Mouse (Mus musculus): ENCODE measurements around the gene Cadm1. TPM values are rescaled to one million over a fixed set of nuclear protein-coding genes. Genes with fewer than 3 reads are reported as not detected.

The Cadm1 gene
- total and polyA plus RNA-seq, 3 experiments = 0.14 to 0.31 TPM; not detected in 1

DNA sequence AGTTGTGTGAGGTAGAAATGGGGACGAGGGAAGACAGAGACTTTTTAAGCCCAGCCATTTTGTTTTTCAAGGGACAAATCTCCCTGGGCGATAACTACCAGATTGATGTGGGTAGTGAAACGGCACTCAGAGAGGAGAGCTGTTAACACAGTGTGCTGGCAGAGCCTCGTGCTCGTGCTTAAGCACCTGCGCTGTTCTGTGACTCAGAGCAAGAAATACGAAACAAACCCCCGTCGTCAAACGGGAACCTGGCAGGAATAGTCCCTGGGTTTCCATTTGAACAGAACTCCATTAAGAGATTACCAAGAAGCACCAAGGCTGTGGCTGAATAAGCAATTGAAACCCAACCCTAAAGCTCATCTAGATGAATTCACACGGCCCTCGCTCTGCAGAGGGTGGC lies 225.1 kb downstream of the Cadm1 start:
- no peaks in the 10 kb centered on the region for H3K27me3 ChIP-seq (ENCODE audit: control insufficient read depth in 1 of 2, insufficient read depth in 2 of 2, low read length in 2 of 2)
- H3K9me3 ChIP-seq (replicated peaks; ENCODE audit: insufficient read depth, low read length) = no peaks in the 10 kb centered on the region
- H3K79me2 ChIP-seq (ENCODE audit: control insufficient read depth, insufficient read depth, low read length, poor library complexity) = no peaks in the 10 kb centered on the region
- no peaks in the 10 kb centered on the region for H3K36me3 ChIP-seq (ENCODE audit: control insufficient read depth in 1 of 2, insufficient read depth in 2 of 2, low read length in 2 of 2)
- no peak overlapping the region for H3K27ac ChIP-seq (ENCODE audit: control insufficient read depth, low read depth, low read length)
- H3K4me3 ChIP-seq (ENCODE audit: control insufficient read depth in 1 of 2, insufficient read depth in 1 of 2, low read depth in 2 of 2, low read length in 2 of 2) = no peak overlapping the region
- no peaks in the 10 kb centered on the region for H3K4me1 ChIP-seq (ENCODE audit: control insufficient read depth in 1 of 2, insufficient read depth in 2 of 2, low read length in 2 of 2)
- TF ChIP-seq MYC (IDR thresholded peaks at IDR 0.05; ENCODE audit: low read depth, low read length) (no peak), RCOR1 (IDR thresholded peaks at IDR 0.05; ENCODE audit: low read depth, low read length) (no peak), CTCF (IDR thresholded peaks at IDR 0.05 in 2 of 3, conservative IDR thresholded peaks at IDR 0.05 in 1 of 3; ENCODE audit: control insufficient read depth in 1 of 3, insufficient read depth in 1 of 3, low read depth in 2 of 3, low read length in 3 of 3, poor library complexity in 1 of 3, severe bottlenecking in 1 of 3) (no peak), USF2 (IDR thresholded peaks at IDR 0.05; ENCODE audit: borderline replicate concordance in 1 of 2, insufficient read depth in 1 of 2, low read depth in 1 of 2, low read length in 2 of 2) (no peak), NELFE (IDR thresholded peaks at IDR 0.05; ENCODE audit: low read depth, low read length) (no peak), SIN3A (IDR thresholded peaks at IDR 0.05; ENCODE audit: low read length) (no peak)
- no peak for DNase-seq (ENCODE audit: low read depth, low spot score)
- no peak overlapping the region for H3K9ac ChIP-seq (ENCODE audit: control insufficient read depth, low read depth, low read length, poor library complexity, severe bottlenecking)

DNA sequence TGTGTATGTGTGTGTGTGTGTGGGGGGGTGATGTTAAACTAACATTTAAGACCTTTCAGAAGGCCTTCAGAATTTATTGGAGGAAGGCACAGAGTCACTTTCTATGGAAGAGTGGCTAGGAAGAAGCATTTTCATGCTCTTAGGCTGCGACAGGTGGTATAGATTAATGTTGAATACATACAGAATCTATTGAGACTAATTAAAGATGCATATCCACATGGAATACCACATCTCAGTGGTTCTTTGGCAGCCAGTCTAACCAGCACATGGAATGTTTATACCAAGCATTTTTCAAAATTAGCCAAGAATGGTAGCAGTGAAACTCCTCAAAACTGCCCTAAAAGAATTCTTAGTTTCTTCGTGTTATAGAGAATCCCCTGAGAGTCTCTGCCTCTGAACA lies 227.8 kb downstream of the Cadm1 start:
- Histone ChIP-seq H3K27me3 (ENCODE audit: control insufficient read depth in 1 of 2, insufficient read depth in 2 of 2, low read length in 2 of 2) (no peaks in the 10 kb centered on the region), H3K27ac (ENCODE audit: control insufficient read depth, low read depth, low read length) (no peak overlapping the region), H3K36me3 (ENCODE audit: control insufficient read depth in 1 of 2, insufficient read depth in 2 of 2, low read length in 2 of 2) (no peaks in the 10 kb centered on the region), H3K9ac (ENCODE audit: control insufficient read depth, low read depth, low read length, poor library complexity, severe bottlenecking) (no peak overlapping the region), H3K79me2 (ENCODE audit: control insufficient read depth, insufficient read depth, low read length, poor library complexity) (no peaks in the 10 kb centered on the region), H3K9me3 (replicated peaks; ENCODE audit: insufficient read depth, low read length) (no peaks in the 10 kb centered on the region), H3K4me1 (ENCODE audit: control insufficient read depth in 1 of 2, insufficient read depth in 2 of 2, low read length in 2 of 2) (no peaks in the 10 kb centered on the region), H3K4me3 (ENCODE audit: control insufficient read depth in 1 of 2, insufficient read depth in 1 of 2, low read depth in 2 of 2, low read length in 2 of 2) (no peak overlapping the region)
- no peak for DNase-seq (ENCODE audit: low read depth, low spot score)
- TF ChIP-seq GATA1 (IDR thresholded peaks at IDR 0.05; ENCODE audit: low read depth, low read length) (no peak), MAX (IDR thresholded peaks at IDR 0.05; ENCODE audit: low read length) (no peak), JUND (IDR thresholded peaks at IDR 0.05; ENCODE audit: low read depth, low read length) (no peak), POLR2A (IDR thresholded peaks at IDR 0.05; ENCODE audit: control insufficient read depth in 1 of 2, insufficient read depth in 1 of 2, low read depth in 1 of 2, low read length in 2 of 2, poor library complexity in 1 of 2) (no peak), MYC (IDR thresholded peaks at IDR 0.05; ENCODE audit: low read depth, low read length) (no peak)

DNA sequence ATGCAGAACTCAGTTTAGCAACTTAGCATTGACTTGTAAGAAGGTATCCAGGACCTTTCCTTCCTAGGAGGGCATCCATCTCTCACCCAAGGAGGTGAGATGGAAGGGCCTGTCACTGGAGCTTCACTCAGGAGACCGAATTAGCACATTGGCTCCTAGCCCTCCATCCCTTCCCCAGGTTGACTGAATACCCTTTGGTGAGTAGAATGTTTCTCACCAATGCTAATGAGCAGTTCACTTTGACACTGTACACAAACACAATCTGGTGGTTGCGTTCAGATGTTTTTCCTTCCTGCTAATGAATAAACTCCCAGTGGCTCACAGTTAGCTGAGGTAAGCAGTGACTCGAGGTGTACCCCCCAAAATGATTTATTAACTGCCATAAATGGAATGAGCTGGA lies 228.3 kb downstream of the Cadm1 start:
- no peaks in the 10 kb centered on the region for H3K9me3 ChIP-seq (replicated peaks; ENCODE audit: insufficient read depth, low read length)
- TF ChIP-seq MXI1 (IDR thresholded peaks at IDR 0.05; ENCODE audit: low read depth, low read length) (no peak), ETS1 (IDR thresholded peaks at IDR 0.05; ENCODE audit: low read depth, low read length) (no peak), GATA1 (IDR thresholded peaks at IDR 0.05; ENCODE audit: low read depth, low read length) (no peak), TCF12 (IDR thresholded peaks at IDR 0.05; ENCODE audit: low read depth, low read length) (no peak), ZNF384 (IDR thresholded peaks at IDR 0.05; ENCODE audit: low read depth, low read length) (no peak), RAD21 (IDR thresholded peaks at IDR 0.05; ENCODE audit: low read depth, low read length) (no peak), UBTF (IDR thresholded peaks at IDR 0.05; ENCODE audit: borderline replicate concordance, insufficient read depth, low read depth, low read length) (no peak), MYC (IDR thresholded peaks at IDR 0.05; ENCODE audit: low read depth, low read length) (no peak), ELF1 (IDR thresholded peaks at IDR 0.05; ENCODE audit: low read depth, low read length) (no peak), NELFE (IDR thresholded peaks at IDR 0.05; ENCODE audit: low read depth, low read length) (no peak), USF2 (IDR thresholded peaks at IDR 0.05; ENCODE audit: borderline replicate concordance in 1 of 2, insufficient read depth in 1 of 2, low read depth in 1 of 2, low read length in 2 of 2) (no peak)
- H3K27ac ChIP-seq (ENCODE audit: control insufficient read depth, low read depth, low read length) = no peak overlapping the region
- no peaks in the 10 kb centered on the region for H3K27me3 ChIP-seq (ENCODE audit: control insufficient read depth in 1 of 2, insufficient read depth in 2 of 2, low read length in 2 of 2)
- DNase-seq (ENCODE audit: low read depth, low spot score) = no peak
- no peak overlapping the region for H3K4me3 ChIP-seq (ENCODE audit: control insufficient read depth in 1 of 2, insufficient read depth in 1 of 2, low read depth in 2 of 2, low read length in 2 of 2)
- H3K4me1 ChIP-seq (ENCODE audit: control insufficient read depth in 1 of 2, insufficient read depth in 2 of 2, low read length in 2 of 2) = no peaks in the 10 kb centered on the region
- no peak overlapping the region for H3K9ac ChIP-seq (ENCODE audit: control insufficient read depth, low read depth, low read length, poor library complexity, severe bottlenecking)
- no peaks in the 10 kb centered on the region for H3K36me3 ChIP-seq (ENCODE audit: control insufficient read depth in 1 of 2, insufficient read depth in 2 of 2, low read length in 2 of 2)
- no peaks in the 10 kb centered on the region for H3K79me2 ChIP-seq (ENCODE audit: control insufficient read depth, insufficient read depth, low read length, poor library complexity)
